Mouse (Mus musculus) thymus, postnatal 10 days (tissue): Measurements from ENCODE around the gene Slc25a26.

Experiments
- DNase-seq, 2 experiments: peaks; one replicate each; pipeline ENCODE4 v3.0.0; 2021; ENCODE audit warnings: low spot score in 2 of 2

The Slc25a26 gene

GRCm38 (mm10) chr6:94599016-94599415 is 98.9 kb downstream of the Slc25a26 start:
- DNase-seq, result no peak

- DNase-seq, result no peak
Observed at GRCm38 (mm10) chr6:94601101-94601500, 101.0 kb downstream of the Slc25a26 start.

GRCm38 (mm10) chr6:94601811-94602210 is 101.7 kb downstream of the Slc25a26 start:
- DNase-seq, result no peak

- no peak for DNase-seq
Observed at GRCm38 (mm10) chr6:94604072-94604471, 103.9 kb downstream of the Slc25a26 start.

- no peak for DNase-seq
Observed at GRCm38 (mm10) chr6:94604546-94604945, 104.4 kb downstream of the Slc25a26 start.

GRCm38 (mm10) chr6:94613235-94613895 is 113.2 kb downstream of the Slc25a26 start:
- no peak for DNase-seq

GRCm38 (mm10) chr6:94614346-94614745 is 114.2 kb downstream of the Slc25a26 start:
- no peak for DNase-seq

GRCm38 (mm10) chr6:94615936-94616335 is 115.8 kb downstream of the Slc25a26 start:
- DNase-seq, result no peak

GRCm38 (mm10) chr6:94618671-94619070 is 118.5 kb downstream of the Slc25a26 start:
- DNase-seq, result no peak

- no peak for DNase-seq
Observed at GRCm38 (mm10) chr6:94620287-94620686, 120.2 kb downstream of the Slc25a26 start.

- no peak for DNase-seq
Observed at GRCm38 (mm10) chr6:94620801-94621301, 120.7 kb downstream of the Slc25a26 start.

- peak; percentile 60 to 83 for DNase-seq
Observed at GRCm38 (mm10) chr6:94622983-94623382, 122.9 kb downstream of the Slc25a26 start.

- DNase-seq, result no peak
Observed at GRCm38 (mm10) chr6:94624543-94624942, 124.4 kb downstream of the Slc25a26 start.

GRCm38 (mm10) chr6:94625896-94626295 is 125.8 kb downstream of the Slc25a26 start:
- no peak for DNase-seq

GRCm38 (mm10) chr6:94626807-94627206 is 126.7 kb downstream of the Slc25a26 start:
- DNase-seq, result no peak

- DNase-seq, result no peak
Observed at GRCm38 (mm10) chr6:94627714-94628595, 127.8 kb downstream of the Slc25a26 start.

- no peak for DNase-seq
Observed at GRCm38 (mm10) chr6:94628787-94629186, 128.7 kb downstream of the Slc25a26 start.

- no peak for DNase-seq
Observed at GRCm38 (mm10) chr6:94631051-94631778, 131.1 kb downstream of the Slc25a26 start.

- DNase-seq, result no peak
Observed at GRCm38 (mm10) chr6:94631779-94632082, 131.6 kb downstream of the Slc25a26 start.

- DNase-seq, result no peak
Observed at GRCm38 (mm10) chr6:94634274-94634673, 134.1 kb downstream of the Slc25a26 start.

- DNase-seq, result no peak
Observed at GRCm38 (mm10) chr6:94634710-94635109, 134.6 kb downstream of the Slc25a26 start.

GRCm38 (mm10) chr6:94635343-94635742 is 135.2 kb downstream of the Slc25a26 start:
- no peak for DNase-seq
